Mouse (Mus musculus): ENCODE measurements around the gene Cenph.
"Not testable (repeated sequence)": the region's sequence is repeated elsewhere in the genome, so short reads cannot be mapped to it uniquely, and the experiment has no call there.

Gene Cenph

GRCm38 (mm10) chr13:100775252-100776055, at the start of gene Cenph:
Gene Cenph, minus strand, starts transcription at chr13:100775899.
- DNase-seq: peak; percentile 83 to 87

- DNase-seq: no peak
Measured at GRCm38 (mm10) chr13:100824916-100825315, 49.2 kb upstream of the Cenph start.

- DNase-seq: no peak
Measured at GRCm38 (mm10) chr13:100824306-100824705, 48.6 kb upstream of the Cenph start.

GRCm38 (mm10) chr13:100823863-100824262, 48.2 kb upstream of the Cenph start:
- DNase-seq: no peak

GRCm38 (mm10) chr13:100814451-100814850, 38.8 kb upstream of the Cenph start:
- no peak for DNase-seq

GRCm38 (mm10) chr13:100805776-100806175, 30.1 kb upstream of the Cenph start:
- DNase-seq: no peak

- DNase-seq: no peak
Measured at GRCm38 (mm10) chr13:100797171-100797570, 21.5 kb upstream of the Cenph start.

GRCm38 (mm10) chr13:100789083-100789482, 13.4 kb upstream of the Cenph start:
- no peak for DNase-seq

GRCm38 (mm10) chr13:100788057-100788456, 12.4 kb upstream of the Cenph start:
- DNase-seq: not testable (repeated sequence)

- DNase-seq: peak; percentile 55 to 77
Measured at GRCm38 (mm10) chr13:100787316-100788010, 11.8 kb upstream of the Cenph start.

GRCm38 (mm10) chr13:100786414-100786867, 10.7 kb upstream of the Cenph start, which contains the start of gene Ccnb1:
Gene Ccnb1, minus strand, starts transcription at chr13:100786570.
- peak; percentile 93 for DNase-seq

GRCm38 (mm10) chr13:100785806-100786413, 10.2 kb upstream of the Cenph start:
- DNase-seq: peak in 1 of 2 experiments; percentile 5

- no peak for DNase-seq
Measured at GRCm38 (mm10) chr13:100777491-100777890, 1.8 kb upstream of the Cenph start.

GRCm38 (mm10) chr13:100776710-100777109, 1.0 kb upstream of the Cenph start:
- DNase-seq: no peak

- DNase-seq: no peak
Measured at GRCm38 (mm10) chr13:100776056-100776419, 339 bp upstream of the Cenph start.

GRCm38 (mm10) chr13:100774704-100775103, 995 bp downstream of the Cenph start:
- no peak for DNase-seq

- peak; percentile 26 to 50 for DNase-seq
Measured at GRCm38 (mm10) chr13:100755329-100755728, 20.4 kb downstream of the Cenph start.

- no peak for DNase-seq
Measured at GRCm38 (mm10) chr13:100754186-100754585, 21.5 kb downstream of the Cenph start.

GRCm38 (mm10) chr13:100753011-100753410, 22.7 kb downstream of the Cenph start:
- no peak for DNase-seq

GRCm38 (mm10) chr13:100752529-100752928, 23.2 kb downstream of the Cenph start:
- no peak for DNase-seq

- DNase-seq: no peak
Measured at GRCm38 (mm10) chr13:100751402-100751801, 24.3 kb downstream of the Cenph start.

GRCm38 (mm10) chr13:100750799-100751198, 24.9 kb downstream of the Cenph start:
- DNase-seq: no peak

- DNase-seq: no peak
Measured at GRCm38 (mm10) chr13:100748638-100749037, 27.1 kb downstream of the Cenph start.
